Mouse (Mus musculus) heart, postnatal 0 days (tissue): ENCODE measurements around the gene Slc7a14. TPM values are rescaled to one million over a fixed set of nuclear protein-coding genes. Genes with fewer than 3 reads are reported as not detected.

ENCODE experiments used
- ATAC-seq: fragments of 200-750 bp; cut with Nextera tagmentation; 2 replicates; pipeline ENCODE4 v1.8.0; 2017; ENCODE audit warnings: low read depth, moderate number of reproducible peaks, moderate library complexity; ENCODE audit not compliant: insufficient read depth
- DNase-seq: peaks from one replicate; pipeline ENCODE4 v3.0.0-alpha.2; 2016; ENCODE audit warnings: low spot score
- H3K27ac ChIP-seq: fragments of 300-500 bp; sonication (generic); 2 replicates; pipeline ENCODE4 v1.5.1; 2014; ENCODE audit warnings: low read depth, mild to moderate bottlenecking
- H3K27me3 ChIP-seq: fragments of 300-500 bp; sonication (generic); 2 replicates; pipeline ENCODE4 v1.6.1; 2014; ENCODE audit warnings: low read length, mixed read lengths; ENCODE audit not compliant: control insufficient read depth, insufficient read depth
- H3K36me3 ChIP-seq: fragments of 300-500 bp; sonication (generic); replicated peaks from 2 replicates; pipeline ENCODE4 v1.6.1; 2014; ENCODE audit warnings: low read length, mixed read lengths; ENCODE audit not compliant: control insufficient read depth, insufficient read depth
- H3K4me1 ChIP-seq: fragments of 300-500 bp; sonication (generic); 2 replicates; pipeline ENCODE4 v1.6.1; 2014; ENCODE audit warnings: antibody characterized with exemption; ENCODE audit not compliant: control insufficient read depth, insufficient read depth
- H3K4me2 ChIP-seq: fragments of 300-500 bp; sonication (generic); 2 replicates; pipeline ENCODE4 v1.6.1; 2014; ENCODE audit warnings: low read depth, mild to moderate bottlenecking, low read length, moderate library complexity
- H3K4me3 ChIP-seq: fragments of 300-500 bp; sonication (generic); 2 replicates; pipeline ENCODE4 v1.5.1; 2014; ENCODE audit warnings: low read depth, low read length
- H3K9ac ChIP-seq: fragments of 300-500 bp; sonication (generic); replicated peaks from 2 replicates; pipeline ENCODE4 v1.6.1; 2014; ENCODE audit warnings: low read depth, low read length, mixed read lengths
- H3K9me3 ChIP-seq: fragments of 300-500 bp; sonication (generic); replicated peaks from 2 replicates; pipeline ENCODE4 v1.6.1; 2016; ENCODE audit warnings: low read length; ENCODE audit not compliant: control insufficient read depth
- CTCF ChIP-seq: IDR thresholded peaks from 2 replicates; pipeline ENCODE4 v1.5.1; 2016; ENCODE audit warnings: antibody characterized with exemption, control low read depth, low read depth
- EP300 ChIP-seq: IDR thresholded peaks from 2 replicates; pipeline ENCODE4 v1.6.1; 2016; ENCODE audit warnings: antibody characterized with exemption, low read depth
- WGBS: fragments of 180-500 bp; shearing (Covaris S2); extraction: QIAGEN DNeasy Blood & Tissue Kit; methylation state at CpG from one replicate; pipeline ENCODE4 v1.1.7; 2014; 5-methylcytosine and 5-hydroxymethylcytosine counted together
- polyA plus RNA-seq: library from polyadenylated mRNA; unstranded; fragments of >200 nt; fragmentation: Nextera tagmentation; extraction: Ambion mirVana; gene quantifications from 2 replicates; pipeline ENCODE4 v1.2.1, GENCODE M21; 2015
- total RNA-seq: library from RNA; depleted of rRNA; stranded (reverse); fragments of >200 nt; gene quantifications from 2 replicates; pipeline ENCODE4 v1.2.3, GENCODE M21; 2014; ENCODE audit warnings: low replicate concordance

The Slc7a14 gene
- total and polyA plus RNA-seq, 2 experiments from 2014 or later, result 0.10 to 0.53 TPM

DNA sequence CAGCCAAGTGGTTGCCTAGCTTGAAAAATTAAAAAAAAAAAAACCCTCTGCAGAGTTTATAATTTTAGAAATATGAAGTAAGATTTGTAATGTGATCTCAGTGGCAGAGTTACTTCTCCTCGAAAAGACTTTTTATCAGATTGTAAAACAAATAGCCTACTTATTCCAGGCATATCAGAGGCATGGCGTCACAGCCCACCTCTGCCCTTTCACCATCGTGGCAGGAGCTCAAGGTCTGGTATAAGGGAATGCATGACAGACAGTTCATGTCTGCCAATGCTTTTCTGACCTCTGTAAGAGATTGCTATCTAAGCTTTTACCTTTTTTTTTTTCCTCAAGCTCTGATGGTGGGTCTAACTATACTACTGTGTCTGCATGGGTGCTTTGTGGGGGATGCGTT, 102.1 kb downstream of the Slc7a14 start:
- TF ChIP-seq EP300 (no peak), CTCF (no peak)
- Histone ChIP-seq H3K9ac (no peak overlapping the region), H3K4me1 (no peaks in the 10 kb centered on the region), H3K36me3 (no peaks in the 10 kb centered on the region), H3K27me3 (no peaks in the 10 kb centered on the region), H3K9me3 (no peaks in the 10 kb centered on the region), H3K4me3 (no peak overlapping the region), H3K27ac (no peak overlapping the region), H3K4me2 (no peak overlapping the region)
- DNase-seq, result no peak
- no peak for ATAC-seq
- WGBS, result 53% methylated on average over 4 of the region's 4 CpGs

DNA sequence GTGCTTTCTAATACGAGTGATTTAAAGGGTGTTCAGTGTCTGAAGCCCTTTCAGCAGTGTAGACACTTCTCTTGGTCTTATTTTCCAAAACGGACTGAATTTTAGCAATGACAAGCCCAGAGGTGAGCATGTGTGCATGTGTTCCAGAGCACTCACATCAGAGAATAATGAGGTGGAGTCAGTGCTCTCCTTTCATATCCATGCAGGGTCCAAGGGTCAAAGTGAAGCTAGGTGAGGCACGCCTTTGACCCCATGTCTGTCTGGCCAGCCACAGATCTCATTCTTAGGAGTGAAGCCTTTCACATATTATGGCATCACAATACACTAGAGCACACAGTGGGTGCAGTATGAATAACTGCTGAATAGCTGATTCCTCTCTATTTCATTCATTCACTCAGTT, 105.0 kb downstream of the Slc7a14 start:
- no peak overlapping the region for H3K4me3 ChIP-seq
- no peak overlapping the region for H3K27ac ChIP-seq
- no peak for ATAC-seq
- no peak overlapping the region for H3K9ac ChIP-seq
- no peaks in the 10 kb centered on the region for H3K36me3 ChIP-seq
- no peaks in the 10 kb centered on the region for H3K9me3 ChIP-seq
- WGBS, result 77% methylated on average over 3 of the region's 3 CpGs
- H3K4me1 ChIP-seq, result no peaks in the 10 kb centered on the region
- DNase-seq, result no peak
- no peak for TF ChIP-seq CTCF
- no peak for TF ChIP-seq EP300
- no peak overlapping the region for H3K4me2 ChIP-seq
- H3K27me3 ChIP-seq, result no peaks in the 10 kb centered on the region

DNA sequence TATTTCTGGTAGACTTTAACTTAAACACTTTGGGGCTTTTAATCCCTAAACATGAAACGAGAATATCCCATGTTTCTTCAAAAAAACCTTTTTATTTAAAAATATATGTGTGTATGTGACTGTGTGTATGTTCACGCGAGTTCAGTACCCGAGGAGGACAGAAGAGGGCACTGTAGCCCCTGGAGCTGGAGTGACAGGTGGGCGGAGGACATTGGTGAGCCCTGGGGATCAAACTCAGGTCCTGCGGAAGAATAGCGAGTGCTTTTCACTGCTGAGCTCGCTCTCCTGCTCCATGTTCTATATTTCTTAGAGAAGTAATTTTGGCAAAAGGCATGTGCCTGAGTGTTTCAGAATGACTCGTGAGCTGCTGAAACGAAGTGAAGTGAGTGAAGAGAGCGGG, 106.2 kb downstream of the Slc7a14 start:
- Histone ChIP-seq H3K4me2 (no peak overlapping the region), H3K9ac (no peak overlapping the region), H3K4me1 (no peaks in the 10 kb centered on the region), H3K27ac (no peak overlapping the region), H3K27me3 (no peaks in the 10 kb centered on the region), H3K9me3 (no peaks in the 10 kb centered on the region), H3K4me3 (no peak overlapping the region), H3K36me3 (no peaks in the 10 kb centered on the region)
- TF ChIP-seq CTCF (no peak), EP300 (no peak)
- ATAC-seq (no peak), DNase-seq (no peak)
- WGBS, result 85% methylated on average over 11 of the region's 11 CpGs

DNA sequence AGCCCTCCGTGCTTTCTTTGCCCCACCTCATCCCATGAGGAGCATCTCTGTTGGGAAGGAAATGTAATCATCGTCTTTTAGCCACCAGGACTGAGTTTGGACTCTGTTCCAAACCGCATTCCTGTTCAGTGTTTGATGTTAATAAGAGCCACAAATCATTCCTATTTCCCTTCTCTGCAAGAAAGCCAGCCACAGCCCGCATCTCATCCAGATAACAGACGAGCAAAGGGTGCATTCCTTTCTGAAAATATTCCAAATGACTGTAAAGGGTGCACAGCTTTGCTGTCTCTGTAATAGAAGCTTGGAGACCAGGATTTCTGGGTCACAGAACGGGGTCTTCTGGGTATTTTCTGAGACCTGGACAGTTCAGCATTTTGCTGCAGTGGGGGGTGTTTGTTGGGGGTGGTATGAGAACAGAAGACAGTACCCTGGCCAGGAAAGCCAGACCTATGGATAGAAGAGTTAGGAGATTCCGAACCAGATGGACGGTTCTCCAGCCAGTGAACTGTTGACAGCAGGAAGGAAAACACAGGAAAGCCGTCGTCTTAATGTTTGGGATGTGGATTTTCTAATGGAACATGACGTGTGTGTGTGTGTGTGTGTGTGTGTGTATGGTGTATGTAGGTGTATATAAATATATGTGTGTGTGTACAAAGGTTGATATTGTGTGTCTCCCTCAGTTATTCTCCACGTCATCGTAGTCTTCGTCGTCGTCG, 110.9 kb downstream of the Slc7a14 start:
- Histone ChIP-seq H3K9ac (no peak overlapping the region), H3K4me3 (no peak overlapping the region), H3K36me3 (no peaks in the 10 kb centered on the region), H3K27ac (no peak overlapping the region), H3K4me2 (no peak overlapping the region), H3K27me3 (no peaks in the 10 kb centered on the region), H3K4me1 (no peaks in the 10 kb centered on the region), H3K9me3 (no peaks in the 10 kb centered on the region)
- no peak for DNase-seq
- no peak for ATAC-seq
- TF ChIP-seq EP300 (no peak), CTCF (no peak)
- WGBS, result 67% methylated on average over 17 of the region's 17 CpGs

DNA sequence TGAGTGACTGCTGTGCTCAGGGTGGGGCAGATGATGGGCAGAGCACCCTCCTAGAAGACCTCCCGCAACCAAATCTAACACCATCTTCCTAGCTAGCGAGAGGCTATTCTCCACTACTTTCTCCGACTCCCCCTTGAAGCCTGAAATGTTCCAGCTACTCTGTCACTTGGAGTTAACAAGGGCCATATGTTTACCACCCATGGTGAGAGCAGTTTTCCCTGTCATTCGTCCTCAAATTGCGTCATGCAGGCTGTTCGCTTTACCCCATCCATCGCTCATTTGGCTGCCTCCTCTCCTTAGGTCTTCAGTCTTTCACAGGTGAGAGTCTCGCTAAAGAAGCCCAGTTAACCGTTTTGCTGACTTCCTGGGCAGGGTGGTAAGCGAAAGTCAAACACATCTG, 118.8 kb downstream of the Slc7a14 start:
- no peak for TF ChIP-seq CTCF
- no peak for TF ChIP-seq EP300
- Histone ChIP-seq H3K4me2 (no peak overlapping the region), H3K36me3 (no peaks in the 10 kb centered on the region), H3K9ac (no peak overlapping the region), H3K27ac (no peak overlapping the region), H3K4me3 (no peak overlapping the region), H3K27me3 (no peaks in the 10 kb centered on the region), H3K9me3 (no peaks in the 10 kb centered on the region), H3K4me1 (no peaks in the 10 kb centered on the region)
- 50% methylated on average over 10 of the region's 10 CpGs for WGBS
- no peak for DNase-seq
- no peak for ATAC-seq

DNA sequence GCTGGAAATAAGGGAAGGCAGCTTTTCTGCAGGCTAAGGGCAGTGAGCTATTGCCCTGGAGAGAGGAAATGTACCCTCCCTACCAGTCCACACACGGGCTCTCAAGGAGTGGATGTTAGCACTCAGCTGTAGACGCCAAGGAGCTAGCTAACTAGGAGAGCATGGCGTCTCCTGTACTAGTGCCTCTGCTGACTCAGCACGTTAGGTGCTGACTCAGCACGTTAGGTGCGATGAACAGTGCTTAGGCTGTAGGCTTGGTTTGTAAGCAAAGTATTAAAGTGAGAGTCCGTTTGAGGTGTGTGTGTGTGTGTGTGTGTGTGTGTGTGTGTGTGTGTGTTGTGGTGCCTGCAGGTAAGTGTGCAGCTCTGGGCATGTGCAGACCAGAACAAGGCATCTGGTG, 119.8 kb downstream of the Slc7a14 start:
- no peak for ATAC-seq
- 80% methylated on average over 7 of the region's 7 CpGs for WGBS
- H3K4me2 ChIP-seq, result no peak overlapping the region
- no peak for DNase-seq
- no peaks in the 10 kb centered on the region for H3K36me3 ChIP-seq
- TF ChIP-seq CTCF (no peak), EP300 (no peak)
- no peaks in the 10 kb centered on the region for H3K9me3 ChIP-seq
- H3K27ac ChIP-seq, result no peak overlapping the region
- no peaks in the 10 kb centered on the region for H3K4me1 ChIP-seq
- H3K27me3 ChIP-seq, result no peaks in the 10 kb centered on the region
- H3K9ac ChIP-seq, result no peak overlapping the region
- H3K4me3 ChIP-seq, result no peak overlapping the region
